Mouse (Mus musculus) myocyte (in vitro differentiated cells): ENCODE results near the gene Dlg2.

Source experiments
- E2F4 ChIP-seq: IDR thresholded peaks from one replicate; pipeline ENCODE4 v1.6.1; 2011; ENCODE audit warnings: mild to moderate bottlenecking, control low read depth, moderate library complexity; ENCODE audit not compliant: insufficient read depth
- MAX ChIP-seq: IDR thresholded peaks from one replicate; pipeline ENCODE4 v1.6.1; 2011; ENCODE audit warnings: low read depth, mild to moderate bottlenecking, control low read depth
- MYOD1 ChIP-seq, 3 experiments: IDR thresholded peaks; one replicate each; pipeline ENCODE4 v1.6.1; 2011; ENCODE audit warnings: control low read depth in 2 of 3, low read depth in 2 of 3, mild to moderate bottlenecking in 2 of 3, moderate library complexity in 1 of 3; ENCODE audit not compliant: insufficient read length in 2 of 3, control insufficient read depth in 1 of 3
- MYOG ChIP-seq, 3 experiments: IDR thresholded peaks; one replicate each; pipeline ENCODE4 v1.6.1; 2011; ENCODE audit warnings: control low read depth in 2 of 3, low read depth in 2 of 3, mild to moderate bottlenecking in 2 of 3; ENCODE audit not compliant: insufficient read length in 2 of 3, control insufficient read depth in 1 of 3, insufficient read depth in 1 of 3
- POLR2A ChIP-seq: IDR thresholded peaks from one replicate; pipeline ENCODE4 v1.6.1; 2011; ENCODE audit warnings: low read depth, mild to moderate bottlenecking, control low read depth, moderate library complexity; ENCODE audit not compliant: insufficient read length
- POLR2AphosphoS2 ChIP-seq: IDR thresholded peaks from one replicate; pipeline ENCODE4 v1.6.1; 2011; ENCODE audit warnings: low read depth, control low read depth; ENCODE audit not compliant: insufficient read length
- SRF ChIP-seq: IDR thresholded peaks from one replicate; pipeline ENCODE4 v1.6.1; 2011; ENCODE audit warnings: low read depth; ENCODE audit not compliant: control insufficient read depth, insufficient read length
- TCF12 ChIP-seq: IDR thresholded peaks from one replicate; pipeline ENCODE4 v1.6.1; 2011; ENCODE audit warnings: mild to moderate bottlenecking, control low read depth; ENCODE audit not compliant: poor library complexity, insufficient read depth, severe bottlenecking
- USF1 ChIP-seq: IDR thresholded peaks from one replicate; pipeline ENCODE4 v1.6.1; 2011; ENCODE audit warnings: low read depth, mild to moderate bottlenecking, control low read depth, moderate library complexity

- TF ChIP-seq MAX (no peak), POLR2A (no peak), POLR2AphosphoS2 (no peak), TCF12 (no peak), USF1 (no peak), MYOD1 (IDR thresholded peaks at IDR 0.05; ENCODE audit: control insufficient read depth in 1 of 3, insufficient read length in 2 of 3, low read depth in 2 of 3) (no peak), MYOG (IDR thresholded peaks at IDR 0.05; ENCODE audit: control insufficient read depth in 1 of 3, insufficient read depth in 1 of 3, insufficient read length in 2 of 3, low read depth in 2 of 3) (no peak), E2F4 (no peak), SRF (no peak)
These were observed 451.0 kb downstream of the Dlg2 start for GRCm38 (mm10) chr7:90927441-90927840.
